In the genomic region with DNA sequence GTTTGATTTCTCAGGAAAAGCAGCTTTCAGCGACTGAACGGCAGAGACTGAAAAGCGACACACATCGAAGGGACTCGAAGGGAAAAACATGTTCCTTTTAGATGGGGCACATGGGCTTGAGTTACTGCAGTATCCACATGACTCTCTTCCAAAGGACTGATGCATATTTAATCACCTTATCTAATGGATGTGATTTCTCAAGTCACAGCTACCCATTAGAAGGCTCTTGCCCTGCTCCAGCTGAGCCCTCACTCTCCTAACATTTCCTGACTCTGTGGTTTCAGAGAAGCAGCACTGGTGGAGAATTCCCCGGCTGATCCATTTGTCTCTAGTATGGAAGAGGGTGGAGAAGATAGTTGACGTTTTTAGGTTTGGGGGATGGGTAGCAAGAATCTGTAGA, we compare ENCODE assay signal across 28 mouse cellular contexts. TPM values are rescaled to one million over a fixed set of nuclear protein-coding genes. Genes with fewer than 3 reads are reported as not detected.
A peak's percentile ranks its signal among the peaks of the same experiment; 100 is the strongest.
DNase-seq lines count a peak whose midpoint lies in the region; ATAC-seq lines count a peak whose summit lies in the region.
"Had no signal": no experiment of that assay in that cellular context is flagged by ENCODE, and none has a peak within 500 bp of the region (broad histone marks: within the 10 kb centered on the region; RNA-seq: fewer than 3 reads in every experiment).

No protein-coding gene starts in this region.

- no peak overlapping the region for H3K4me3 ChIP-seq in hindbrain, embryonic 11.5 days (ENCODE audit: low read depth, low read length)
- H3K4me3 ChIP-seq in hindbrain, embryonic 10.5 days: no peak overlapping the region
- no peak overlapping the region for H3K4me3 ChIP-seq in neural tube, embryonic 11.5 days (ENCODE audit: low read depth, low read length)
- no peak overlapping the region for H3K4me3 ChIP-seq in neural tube, embryonic 13.5 days
- H3K4me3 ChIP-seq: embryonic facial prominence, embryonic 12.5 days; embryonic facial prominence, embryonic 15.5 days; gastrocnemius, adult 2 months; heart, embryonic 12.5 days; heart, embryonic 15.5 days; hindbrain, embryonic 15.5 days had no signal

- no peak overlapping the region for H3K27ac ChIP-seq in hindbrain, embryonic 11.5 days (ENCODE audit: low read depth, low read length)
- H3K27ac ChIP-seq in hindbrain, embryonic 10.5 days: no peak overlapping the region
- no peak overlapping the region for H3K27ac ChIP-seq in neural tube, embryonic 11.5 days (ENCODE audit: low read depth, low read length)
- H3K27ac ChIP-seq in neural tube, embryonic 13.5 days (replicated peaks): 0 out of 2 replicates have a peak overlapping the region, but pooled peaks have one; percentile 42
- H3K27ac ChIP-seq: embryonic facial prominence, embryonic 12.5 days; embryonic facial prominence, embryonic 15.5 days; gastrocnemius, adult 2 months; heart, embryonic 15.5 days; hindbrain, embryonic 15.5 days had no signal

- H3K4me1 ChIP-seq in hindbrain, embryonic 11.5 days (replicated peaks; ENCODE audit: control insufficient read depth, insufficient read depth, low read length): no peaks in the 10 kb centered on the region
- H3K4me1 ChIP-seq in hindbrain, embryonic 10.5 days (replicated peaks): no peaks in the 10 kb centered on the region
- H3K4me1 ChIP-seq in neural tube, embryonic 11.5 days (ENCODE audit: control insufficient read depth, insufficient read depth, low read length): no peaks in the 10 kb centered on the region
- H3K4me1 ChIP-seq in neural tube, embryonic 13.5 days (replicated peaks): no peaks in the 10 kb centered on the region
- H3K4me1 ChIP-seq: embryonic facial prominence, embryonic 12.5 days; embryonic facial prominence, embryonic 15.5 days; heart, embryonic 12.5 days; heart, embryonic 15.5 days; hindbrain, embryonic 15.5 days had no signal

- 71% methylated on average over 7 of the region's 7 CpGs for WGBS in hindbrain, embryonic 11.5 days
- WGBS in hindbrain, embryonic 10.5 days: 84% methylated on average over 7 of the region's 7 CpGs
- 69% methylated on average over 7 of the region's 7 CpGs for WGBS in neural tube, embryonic 11.5 days
- 61% methylated on average over 7 of the region's 7 CpGs for WGBS in neural tube, embryonic 13.5 days

- H3K9me3 ChIP-seq in hindbrain, embryonic 11.5 days (ENCODE audit: control insufficient read depth, low read length): no peaks in the 10 kb centered on the region
- no peaks in the 10 kb centered on the region for H3K9me3 ChIP-seq in hindbrain, embryonic 10.5 days
- H3K9me3 ChIP-seq in neural tube, embryonic 11.5 days (ENCODE audit: control insufficient read depth, low read length): no peaks in the 10 kb centered on the region
- no peaks in the 10 kb centered on the region for H3K9me3 ChIP-seq in neural tube, embryonic 13.5 days
- H3K9me3 ChIP-seq: embryonic facial prominence, embryonic 12.5 days; embryonic facial prominence, embryonic 15.5 days; heart, embryonic 12.5 days; heart, embryonic 15.5 days; hindbrain, embryonic 15.5 days had no signal

- H3K4me2 ChIP-seq in hindbrain, embryonic 11.5 days (replicated peaks; ENCODE audit: low read depth, low read length): no peak overlapping the region
- H3K4me2 ChIP-seq in neural tube, embryonic 11.5 days (ENCODE audit: low read depth): no peak overlapping the region
- no peak overlapping the region for H3K4me2 ChIP-seq in neural tube, embryonic 13.5 days
- H3K4me2 ChIP-seq: embryonic facial prominence, embryonic 12.5 days; embryonic facial prominence, embryonic 15.5 days; heart, embryonic 12.5 days; heart, embryonic 15.5 days; hindbrain, embryonic 15.5 days had no signal

- H3K27me3 ChIP-seq in hindbrain, embryonic 11.5 days (ENCODE audit: control insufficient read depth, insufficient read depth, low read length): no peaks in the 10 kb centered on the region
- no peaks in the 10 kb centered on the region for H3K27me3 ChIP-seq in hindbrain, embryonic 10.5 days (ENCODE audit: insufficient read depth, poor library complexity, severe bottlenecking)
- H3K27me3 ChIP-seq in neural tube, embryonic 11.5 days (ENCODE audit: control insufficient read depth, insufficient read depth, low read length): no peaks in the 10 kb centered on the region
- H3K27me3 ChIP-seq in neural tube, embryonic 13.5 days: no peaks in the 10 kb centered on the region
- H3K27me3 ChIP-seq: embryonic facial prominence, embryonic 12.5 days; embryonic facial prominence, embryonic 15.5 days; heart, embryonic 12.5 days; heart, embryonic 15.5 days; hindbrain, embryonic 15.5 days had no signal

- ATAC-seq in hindbrain, embryonic 11.5 days (ENCODE audit: low FRiP score): peak; percentile 74
- ATAC-seq in neural tube, embryonic 11.5 days (ENCODE audit: insufficient read depth, low FRiP score, low TSS enrichment): peak; percentile 54
- peak; percentile 40; the same call in 1 of the 2 replicates for ATAC-seq in neural tube, embryonic 13.5 days (ENCODE audit: low read depth)
- ATAC-seq: activated CD4-positive, CD25-positive, alpha-beta regulatory T cell, adult 4 months; forebrain, embryonic 14.5 days; forebrain, postnatal 0 days had no signal

- no peaks in the 10 kb centered on the region for H3K36me3 ChIP-seq in hindbrain, embryonic 11.5 days (ENCODE audit: control insufficient read depth, insufficient read depth, low read length)
- H3K36me3 ChIP-seq in hindbrain, embryonic 10.5 days: no peaks in the 10 kb centered on the region
- no peaks in the 10 kb centered on the region for H3K36me3 ChIP-seq in neural tube, embryonic 11.5 days (ENCODE audit: control insufficient read depth, insufficient read depth, low read length)
- H3K36me3 ChIP-seq in neural tube, embryonic 13.5 days: no peaks in the 10 kb centered on the region
- H3K36me3 ChIP-seq: embryonic facial prominence, embryonic 12.5 days; embryonic facial prominence, embryonic 15.5 days; heart, embryonic 12.5 days; heart, embryonic 15.5 days; hindbrain, embryonic 15.5 days had no signal

- no peak overlapping the region for H3K9ac ChIP-seq in hindbrain, embryonic 11.5 days (ENCODE audit: low read depth, low read length)
- H3K9ac ChIP-seq in neural tube, embryonic 11.5 days (ENCODE audit: low read length): no peak overlapping the region
- no peak overlapping the region for H3K9ac ChIP-seq in neural tube, embryonic 13.5 days
- H3K9ac ChIP-seq: embryonic facial prominence, embryonic 12.5 days; embryonic facial prominence, embryonic 15.5 days; forebrain, postnatal 0 days; heart, embryonic 12.5 days; heart, embryonic 15.5 days; hindbrain, embryonic 15.5 days had no signal

- DNase-seq in hindbrain, embryonic 11.5 days (ENCODE audit: low spot score): no peak
- DNase-seq in hindbrain, embryonic 10.5 days (ENCODE audit: low spot score): no peak
- peak; percentile 14 for DNase-seq in neural tube, embryonic 11.5 days (ENCODE audit: low spot score)
- no peak for DNase-seq in neural tube, embryonic 10.5 days (ENCODE audit: extremely low spot score, low spot score)
- peak; percentile 20 for DNase-seq in retina, postnatal 1 day
- no peak for DNase-seq in spleen, postnatal 14 days (ENCODE audit: low spot score in 2 of 2)
- no peak for DNase-seq in left cerebral cortex, adult 18-20 months (ENCODE audit: low spot score in 2 of 2)
- DNase-seq: adrenal gland, adult 8-10 months; adrenal gland, postnatal 25 days; cerebellum, adult 11 months; cerebellum, adult 2 months; cerebellum, adult 9-11 months; cerebellum, postnatal 25 days; forebrain, postnatal 0 days; gastrocnemius, adult 2 months; gastrocnemius, postnatal 14 days; heart, adult 18-20 months; heart, postnatal 10 days; heart, postnatal 36 days had no signal

RNA-seq across cellular contexts. Expression of gene Scn9a, which starts 23.7 kb away (rescaled TPM):
- polyA plus RNA-seq in hindbrain, embryonic 11.5 days (2014; fragmentation: Nextera tagmentation; extraction: Ambion mirVana): 3.7 and 6.0 TPM in 2 replicates
- 2.7 and 3.4 TPM in 2 replicates for polyA plus RNA-seq in hindbrain, embryonic 10.5 days (2016; fragmentation: Nextera tagmentation; extraction: Ambion mirVana)
- 9.0 and 10.5 TPM in 2 replicates for polyA plus RNA-seq in neural tube, embryonic 11.5 days (2014; fragmentation: Nextera tagmentation; extraction: Ambion mirVana)
- 30.7 and 38.1 TPM in 2 replicates for polyA plus RNA-seq in neural tube, embryonic 13.5 days (2015; fragmentation: Nextera tagmentation; extraction: Ambion mirVana)
- 1 to 10 TPM; 3.2 to 3.7 TPM for total RNA-seq in left cerebral cortex, adult 18-20 months (2021)
- total RNA-seq: common myeloid progenitor, adult 5-6 weeks; gastrocnemius, postnatal 14 days; heart, adult 18-20 months; heart, postnatal 10 days had no signal

Comparison
In these comparisons a context has a peak if more than half of its experiments do, and no peak if none do; other contexts are left out.
1. DNase-seq: peak in neural tube, embryonic 11.5 days (single experiment) and retina, postnatal 1 day (single experiment); none in hindbrain, embryonic 11.5 days (single experiment), hindbrain, embryonic 10.5 days (single experiment), neural tube, embryonic 10.5 days (single experiment), spleen, postnatal 14 days (0 of 2) and left cerebral cortex, adult 18-20 months (0 of 2).
2. Peak in every context shown above with its lines, with median percentiles within 50 percentile points of each other: ATAC-seq.